Mouse (Mus musculus) frontal cortex, adult 2 months (tissue): ENCODE results near the gene Myh7b. TPM values are rescaled to one million over a fixed set of nuclear protein-coding genes. Genes with fewer than 3 reads are reported as not detected.
A peak's percentile ranks its signal among the peaks of the same experiment; 100 is the strongest.

ENCODE experiments used
- DNase-seq, 2 experiments: peaks; one replicate each; pipeline ENCODE4 v3.0.0; 2022; ENCODE audit warnings: low spot score in 1 of 2; ENCODE audit errors: extremely low spot score in 1 of 2
- polyA plus RNA-seq: library from polyadenylated mRNA; depleted of rRNA; stranded (reverse); fragments of >200 nt; gene quantifications from 2 replicates; pipeline ENCODE4 v1.2.3, GENCODE M21; 2012; rRNA removed

Gene Myh7b
- polyA plus RNA-seq = 5.8 and 6.0 TPM in 2 replicates

GRCm38 (mm10) chr2:155610978-155611377 lies at the start of gene Myh7b:
TSS of gene Myh7b (plus strand) at chr2:155611212.
- no peak for DNase-seq

GRCm38 (mm10) chr2:155562209-155562608 lies 48.8 kb upstream of the Myh7b start:
- no peak for DNase-seq

- DNase-seq = no peak
Measured at GRCm38 (mm10) chr2:155562934-155563333, 48.1 kb upstream of the Myh7b start.

GRCm38 (mm10) chr2:155567751-155568150 lies 43.3 kb upstream of the Myh7b start:
- DNase-seq = no peak

GRCm38 (mm10) chr2:155569223-155569807 lies 41.7 kb upstream of the Myh7b start:
- no peak for DNase-seq

GRCm38 (mm10) chr2:155573001-155573400 lies 38.0 kb upstream of the Myh7b start:
- no peak for DNase-seq

GRCm38 (mm10) chr2:155573996-155574395 lies 37.0 kb upstream of the Myh7b start:
- DNase-seq = no peak

- DNase-seq = peak; percentile 20 to 66
Measured at GRCm38 (mm10) chr2:155574700-155575099, 36.3 kb upstream of the Myh7b start.

- DNase-seq = no peak
Measured at GRCm38 (mm10) chr2:155576656-155577055, 34.4 kb upstream of the Myh7b start.

- no peak for DNase-seq
Measured at GRCm38 (mm10) chr2:155580331-155580730, 30.7 kb upstream of the Myh7b start.

GRCm38 (mm10) chr2:155582384-155582995 lies 28.5 kb upstream of the Myh7b start:
- no peak for DNase-seq

- no peak for DNase-seq
Measured at GRCm38 (mm10) chr2:155582996-155583395, 28.0 kb upstream of the Myh7b start.

GRCm38 (mm10) chr2:155583927-155584530 lies 27.0 kb upstream of the Myh7b start:
- peak in 1 of 2 experiments; percentile 77 for DNase-seq

GRCm38 (mm10) chr2:155585082-155585481 lies 25.9 kb upstream of the Myh7b start:
- no peak for DNase-seq

GRCm38 (mm10) chr2:155585486-155585885 lies 25.5 kb upstream of the Myh7b start:
- DNase-seq = no peak

- DNase-seq = no peak
Measured at GRCm38 (mm10) chr2:155588136-155588535, 22.9 kb upstream of the Myh7b start.

GRCm38 (mm10) chr2:155589521-155589920 lies 21.5 kb upstream of the Myh7b start:
- DNase-seq = no peak

- DNase-seq = no peak
Measured at GRCm38 (mm10) chr2:155590876-155591275, 20.1 kb upstream of the Myh7b start.

GRCm38 (mm10) chr2:155591676-155592075 lies 19.3 kb upstream of the Myh7b start:
- peak in 1 of 2 experiments; percentile 13 for DNase-seq

GRCm38 (mm10) chr2:155592137-155592853 lies 18.7 kb upstream of the Myh7b start, which contains the start of gene Gss:
TSS of gene Gss (minus strand) at chr2:155592810.
- peak; percentile 94 to 99 for DNase-seq

GRCm38 (mm10) chr2:155592854-155593283 lies 18.1 kb upstream of the Myh7b start:
- DNase-seq = no peak
